Comparison of ENCODE assay signal across 30 mouse cellular contexts in the genomic region with DNA sequence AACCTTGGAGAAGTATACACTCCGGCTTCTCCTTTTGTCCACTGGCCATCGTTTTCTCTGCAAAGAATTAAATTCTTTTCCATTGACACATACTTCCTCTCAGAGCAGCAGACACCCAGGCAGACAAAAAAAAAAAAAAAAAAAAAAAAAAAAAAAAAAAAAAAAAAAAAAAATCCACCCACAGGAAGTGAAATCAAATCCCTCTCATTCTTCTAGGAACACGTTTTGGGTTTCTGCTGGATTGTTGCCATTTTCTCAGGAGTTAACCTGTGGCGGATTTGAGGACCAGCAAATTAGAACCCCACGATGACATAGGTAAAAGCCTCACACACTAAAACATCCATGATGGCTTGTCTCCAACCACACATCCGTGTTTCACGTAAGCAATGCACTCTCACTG. TPM values are rescaled to one million over a fixed set of nuclear protein-coding genes. Genes with fewer than 3 reads are reported as not detected.
DNase-seq lines count a peak whose midpoint lies in the region; ATAC-seq and TF ChIP-seq lines count a peak whose summit lies in the region.
"Had no signal": no experiment of that assay in that cellular context is flagged by ENCODE, and none has a peak within 500 bp of the region (broad histone marks: within the 10 kb centered on the region; RNA-seq: fewer than 3 reads in every experiment).

No protein-coding gene starts in this region.

- H3K79me2 ChIP-seq in heart, adult 2 months (replicated peaks; ENCODE audit: control insufficient read depth, insufficient read depth, low read length) = no peaks in the 10 kb centered on the region
- H3K79me2 ChIP-seq in MEL (ENCODE audit: control insufficient read depth, insufficient read depth, low read length, poor library complexity) = no peaks in the 10 kb centered on the region
- no peaks in the 10 kb centered on the region for H3K79me2 ChIP-seq in myocyte (ENCODE audit: control insufficient read depth, insufficient read depth)

- intact Hi-C loops in heart, postnatal 10 days (cut with DNase I) = no loop called here
- intact Hi-C loops in heart, adult 2 months (cut with DNase I) = no loop called here

- no peaks in the 10 kb centered on the region for H3K36me3 ChIP-seq in embryonic facial prominence, embryonic 15.5 days
- no peaks in the 10 kb centered on the region for H3K36me3 ChIP-seq in embryonic facial prominence, embryonic 10.5 days (replicated peaks)
- no peaks in the 10 kb centered on the region for H3K36me3 ChIP-seq in heart, adult 2 months (ENCODE audit: control insufficient read depth, insufficient read depth, low read length)
- H3K36me3 ChIP-seq in MEL (ENCODE audit: control insufficient read depth in 1 of 2, insufficient read depth in 2 of 2, low read length in 2 of 2) (no peaks in the 10 kb centered on the region), myocyte (ENCODE audit: control insufficient read depth, insufficient read depth) (no peaks in the 10 kb centered on the region)
- H3K36me3 ChIP-seq: embryonic facial prominence, embryonic 12.5 days; forebrain, embryonic 10.5 days; heart, embryonic 15.5 days; kidney, embryonic 15.5 days; limb, embryonic 13.5 days; liver, embryonic 12.5 days; neural tube, embryonic 12.5 days had no signal

- no peak for TF ChIP-seq CTCF in heart, adult 2 months (IDR thresholded peaks at IDR 0.05)
- TF ChIP-seq CTCF in MEL (IDR thresholded peaks at IDR 0.05 in 2 of 3, conservative IDR thresholded peaks at IDR 0.05 in 1 of 3; ENCODE audit: control insufficient read depth in 1 of 3, insufficient read depth in 1 of 3, low read depth in 2 of 3, low read length in 3 of 3, poor library complexity in 1 of 3, severe bottlenecking in 1 of 3) = no peak

- no peaks in the 10 kb centered on the region for H3K4me1 ChIP-seq in embryonic facial prominence, embryonic 15.5 days
- peaks cover 4% of the 10 kb centered on the region for H3K4me1 ChIP-seq in embryonic facial prominence, embryonic 10.5 days
- peaks cover 5% of the 10 kb centered on the region for H3K4me1 ChIP-seq in heart, adult 2 months (ENCODE audit: control insufficient read depth, insufficient read depth, low read length)
- H3K4me1 ChIP-seq in MEL (ENCODE audit: control insufficient read depth in 1 of 2, insufficient read depth in 2 of 2, low read length in 2 of 2) = no peaks in the 10 kb centered on the region
- H3K4me1 ChIP-seq: embryonic facial prominence, embryonic 12.5 days; forebrain, embryonic 10.5 days; heart, embryonic 15.5 days; limb, embryonic 13.5 days; liver, embryonic 12.5 days; neural tube, embryonic 12.5 days had no signal

- no peak for ATAC-seq in embryonic facial prominence, embryonic 15.5 days (ENCODE audit: insufficient number of reproducible peaks, low FRiP score, low TSS enrichment, low read depth)
- no peak for ATAC-seq in monocyte, adult 5-6 weeks (replicated peaks; ENCODE audit: insufficient number of reproducible peaks, low FRiP score, low TSS enrichment, poor library complexity, severe bottlenecking)
- ATAC-seq: forebrain, postnatal 0 days; hindbrain, embryonic 16.5 days; liver, embryonic 12.5 days; liver, postnatal 0 days had no signal

- DNase-seq in embryonic facial prominence, embryonic 10.5 days (ENCODE audit: low spot score) = no peak
- peak; percentile 25 to 27 for DNase-seq in heart, postnatal 10 days
- no peak for DNase-seq in heart, adult 2 months
- DNase-seq in MEL (ENCODE audit: low read depth, low spot score) = no peak
- DNase-seq in frontal cortex, postnatal 14 days (ENCODE audit: low spot score in 2 of 2) = no peak
- DNase-seq: adrenal gland, adult 8-10 months; cerebellum, adult 8-10 months; cerebellum, postnatal 25 days; forebrain, postnatal 0 days; gastrocnemius, postnatal 14 days; kidney, adult 18-20 months; kidney, postnatal 4 days; liver, postnatal 0 days; lung, postnatal 36 days; midbrain, embryonic 14.5 days; right cerebral cortex, adult 18-20 months; thymus, adult 18-20 months; thymus, postnatal 36 days had no signal

- H3K4me2 ChIP-seq in embryonic facial prominence, embryonic 15.5 days (replicated peaks) = no peak overlapping the region
- peak overlapping the region; percentile 43 for H3K4me2 ChIP-seq in myocyte (ENCODE audit: low read depth)
- H3K4me2 ChIP-seq: embryonic facial prominence, embryonic 12.5 days; heart, embryonic 15.5 days; kidney, embryonic 15.5 days; limb, embryonic 13.5 days; liver, embryonic 12.5 days; neural tube, embryonic 12.5 days had no signal

- no peaks in the 10 kb centered on the region for H3K27me3 ChIP-seq in embryonic facial prominence, embryonic 15.5 days
- H3K27me3 ChIP-seq in embryonic facial prominence, embryonic 10.5 days (replicated peaks; ENCODE audit: low read depth, poor library complexity, severe bottlenecking) = no peaks in the 10 kb centered on the region
- no peaks in the 10 kb centered on the region for H3K27me3 ChIP-seq in heart, adult 2 months (ENCODE audit: control insufficient read depth, insufficient read depth, low read length)
- H3K27me3 ChIP-seq in MEL (ENCODE audit: control insufficient read depth in 1 of 2, insufficient read depth in 2 of 2, low read length in 2 of 2) = no peaks in the 10 kb centered on the region; a peak in 1 of 4 replicates
- no peaks in the 10 kb centered on the region for H3K27me3 ChIP-seq in myocyte (ENCODE audit: control insufficient read depth, insufficient read depth, insufficient read length)
- H3K27me3 ChIP-seq: embryonic facial prominence, embryonic 12.5 days; heart, embryonic 15.5 days; kidney, embryonic 15.5 days; limb, embryonic 13.5 days; liver, embryonic 12.5 days; neural tube, embryonic 12.5 days had no signal

- no peak for TF ChIP-seq POLR2A in heart, adult 2 months (IDR thresholded peaks at IDR 0.05; ENCODE audit: insufficient read depth, low read depth, low read length)
- TF ChIP-seq POLR2A in MEL (IDR thresholded peaks at IDR 0.05; ENCODE audit: control insufficient read depth in 1 of 2, insufficient read depth in 1 of 2, low read depth in 1 of 2, low read length in 2 of 2, poor library complexity in 1 of 2) = no peak
- no peak for TF ChIP-seq POLR2A in myocyte (IDR thresholded peaks at IDR 0.05; ENCODE audit: insufficient read length, low read depth)

- no peak overlapping the region for H3K4me3 ChIP-seq in embryonic facial prominence, embryonic 15.5 days (replicated peaks)
- no peak overlapping the region for H3K4me3 ChIP-seq in embryonic facial prominence, embryonic 10.5 days
- no peak overlapping the region for H3K4me3 ChIP-seq in heart, adult 2 months
- H3K4me3 ChIP-seq in MEL (ENCODE audit: control insufficient read depth in 1 of 2, insufficient read depth in 1 of 2, low read depth in 2 of 2, low read length in 2 of 2) (no peak overlapping the region), myocyte (no peak overlapping the region)
- H3K4me3 ChIP-seq: embryonic facial prominence, embryonic 12.5 days; forebrain, embryonic 10.5 days; heart, embryonic 15.5 days; kidney, embryonic 15.5 days; limb, embryonic 13.5 days; liver, embryonic 12.5 days; neural tube, embryonic 12.5 days had no signal

- no peaks in the 10 kb centered on the region for H3K9me3 ChIP-seq in embryonic facial prominence, embryonic 15.5 days (replicated peaks)
- no peaks in the 10 kb centered on the region for H3K9me3 ChIP-seq in embryonic facial prominence, embryonic 10.5 days
- H3K9me3 ChIP-seq in MEL (replicated peaks; ENCODE audit: insufficient read depth, low read length) = no peaks in the 10 kb centered on the region
- H3K9me3 ChIP-seq: embryonic facial prominence, embryonic 12.5 days; forebrain, embryonic 10.5 days; heart, embryonic 15.5 days; kidney, embryonic 15.5 days; limb, embryonic 13.5 days; liver, embryonic 12.5 days; neural tube, embryonic 12.5 days had no signal

- no peak for TF ChIP-seq RAD21 in MEL (IDR thresholded peaks at IDR 0.05; ENCODE audit: low read depth, low read length)

- no peak overlapping the region for H3K9ac ChIP-seq in embryonic facial prominence, embryonic 15.5 days
- H3K9ac ChIP-seq in heart, adult 2 months (ENCODE audit: low read depth, low read length) = no peak overlapping the region
- H3K9ac ChIP-seq in MEL (ENCODE audit: control insufficient read depth, low read depth, low read length, poor library complexity, severe bottlenecking) = no peak overlapping the region
- H3K9ac ChIP-seq: embryonic facial prominence, embryonic 12.5 days; forebrain, postnatal 0 days; heart, embryonic 15.5 days; kidney, embryonic 15.5 days; limb, embryonic 13.5 days; liver, embryonic 12.5 days; liver, postnatal 0 days; neural tube, embryonic 12.5 days had no signal

- no peak overlapping the region for H3ac ChIP-seq in myocyte (ENCODE audit: control insufficient read depth, insufficient read length)

- TF ChIP-seq EP300 in heart, adult 2 months (IDR thresholded peaks at IDR 0.05; ENCODE audit: insufficient read depth, low read depth, low read length) = no peak
- no peak for TF ChIP-seq EP300 in MEL (IDR thresholded peaks at IDR 0.05; ENCODE audit: low read depth in 1 of 2, low read length in 2 of 2)

- 50% methylated on average over 7 of the region's 7 CpGs for WGBS in embryonic facial prominence, embryonic 15.5 days
- 68% methylated on average over 7 of the region's 7 CpGs for WGBS in embryonic facial prominence, embryonic 10.5 days
- 37% methylated on average over 7 of the region's 7 CpGs for WGBS in heart, adult 2 months

- H3K27ac ChIP-seq in embryonic facial prominence, embryonic 15.5 days (replicated peaks) = peak overlapping the region; percentile 45; the same call in 1 of the 2 replicates
- no peak overlapping the region for H3K27ac ChIP-seq in embryonic facial prominence, embryonic 10.5 days (replicated peaks)
- H3K27ac ChIP-seq in heart, adult 2 months = no peak overlapping the region
- H3K27ac ChIP-seq in MEL (ENCODE audit: control insufficient read depth, low read depth, low read length) = no peak overlapping the region
- H3K27ac ChIP-seq: embryonic facial prominence, embryonic 12.5 days; forebrain, embryonic 10.5 days; heart, embryonic 15.5 days; kidney, embryonic 15.5 days; limb, embryonic 13.5 days; liver, embryonic 12.5 days; neural tube, embryonic 12.5 days; stomach, postnatal 0 days had no signal

RNA-seq across cellular contexts. Expression of a gene that starts 37.1 kb away (rescaled TPM):
- 8.9 and 9.9 TPM in 2 replicates for polyA plus RNA-seq in embryonic facial prominence, embryonic 15.5 days (2015; fragmentation: Nextera tagmentation; extraction: Ambion mirVana)
- 10.2 and 11.5 TPM in 2 replicates for polyA plus RNA-seq in embryonic facial prominence, embryonic 10.5 days (2016; fragmentation: Nextera tagmentation; extraction: Ambion mirVana)
- 10 to 100 TPM; 46.3 to 49.3 TPM for total RNA-seq in heart, postnatal 10 days (2021)
- 10 to 100 TPM; 33.7 to 36.2 TPM for total RNA-seq in heart, adult 2 months (2021)
- 15.2 and 26.1 TPM in 2 replicates for polyA plus RNA-seq in heart, adult 2 months (2012; rRNA removed)
- 0.08 and 0.13 TPM in 2 replicates for total RNA-seq in MEL (2012; rRNA removed)
- polyA plus RNA-seq in MEL (2012; ENCODE audit: insufficient read depth in 1 of 2, insufficient read length in 2 of 2, low read depth in 1 of 2, low replicate concordance in 2 of 2, missing spikeins in 1 of 2) (1 to 10 TPM in 1 of 2 experiments, not detected in 1; 1.1 TPM), myocyte (2012; fragmentation: generic; extraction: Trizol) (5.0 TPM)
- 3.5 to 8.9 TPM (median 3.5 TPM) in 3 replicates for total RNA-seq in monocyte, adult 5-6 weeks (2017)

RNA-seq across cellular contexts. Expression of a gene that starts 37.3 kb away (rescaled TPM):
- polyA plus RNA-seq in embryonic facial prominence, embryonic 15.5 days (2015; fragmentation: Nextera tagmentation; extraction: Ambion mirVana) = 19.1 and 25.2 TPM in 2 replicates
- 15.8 and 18.0 TPM in 2 replicates for polyA plus RNA-seq in embryonic facial prominence, embryonic 10.5 days (2016; fragmentation: Nextera tagmentation; extraction: Ambion mirVana)
- 10 to 100 TPM; 54.0 to 60.8 TPM for total RNA-seq in heart, postnatal 10 days (2021)
- 10 to 100 TPM; 43.2 to 45.1 TPM for total RNA-seq in heart, adult 2 months (2021)
- 18.8 and 27.2 TPM in 2 replicates for polyA plus RNA-seq in heart, adult 2 months (2012; rRNA removed)
- total RNA-seq in MEL (2012; rRNA removed) = 7.4 and 8.8 TPM in 2 replicates
- polyA plus RNA-seq in MEL (2012; ENCODE audit: insufficient read depth in 1 of 2, insufficient read length in 2 of 2, low read depth in 1 of 2, low replicate concordance in 2 of 2, missing spikeins in 1 of 2) (10 to 100 TPM in 1 of 2 experiments, not detected in 1; 33.9 TPM), myocyte (2012; fragmentation: generic; extraction: Trizol) (13.1 TPM)
- total RNA-seq in monocyte, adult 5-6 weeks (2017) = 48.2 to 51.9 TPM (median 50.7 TPM) in 3 replicates

Comparison
In these comparisons a context has a peak if more than half of its experiments do, and no peak if none do; other contexts are left out.
1. DNase-seq: peak in heart, postnatal 10 days (2 of 2); none in embryonic facial prominence, embryonic 10.5 days (single experiment), heart, adult 2 months (0 of 2), MEL (single experiment) and frontal cortex, postnatal 14 days (0 of 2).